Mouse (Mus musculus) forebrain, embryonic 12.5 days (tissue): ENCODE measurements around the gene Zfp455. TPM values are rescaled to one million over a fixed set of nuclear protein-coding genes. Genes with fewer than 3 reads are reported as not detected.
A peak's percentile ranks its signal among the peaks of the same experiment; 100 is the strongest.
"Not testable (repeated sequence)": the region's sequence is repeated elsewhere in the genome, so short reads cannot be mapped to it uniquely, and the experiment has no call there.

Source experiments
- ATAC-seq: fragments of 200-750 bp; cut with Nextera tagmentation; 2 replicates; pipeline ENCODE4 v1.8.0; 2017; ENCODE audit warnings: moderate TSS enrichment; ENCODE audit not compliant: low FRiP score
- H3K27ac ChIP-seq: fragments of 300-500 bp; sonication (generic); 2 replicates; pipeline ENCODE4 v1.5.1; 2016; ENCODE audit warnings: mild to moderate bottlenecking
- H3K27me3 ChIP-seq: fragments of 300-500 bp; sonication (generic); 2 replicates; pipeline ENCODE4 v1.6.1; 2016; ENCODE audit warnings: mild to moderate bottlenecking
- H3K36me3 ChIP-seq: fragments of 300-500 bp; sonication (generic); replicated peaks from 2 replicates; pipeline ENCODE4 v1.6.1; 2016; ENCODE audit warnings: mild to moderate bottlenecking
- H3K4me1 ChIP-seq: fragments of 300-500 bp; sonication (generic); 2 replicates; pipeline ENCODE4 v1.6.1; 2016
- H3K4me2 ChIP-seq: fragments of 300-500 bp; sonication (generic); 2 replicates; pipeline ENCODE4 v1.6.1; 2016; ENCODE audit warnings: mild to moderate bottlenecking, moderate library complexity
- H3K4me3 ChIP-seq: fragments of 300-500 bp; sonication (generic); replicated peaks from 2 replicates; pipeline ENCODE4 v1.5.1; 2016; ENCODE audit warnings: mild to moderate bottlenecking
- H3K9ac ChIP-seq: fragments of 300-500 bp; sonication (generic); 2 replicates; pipeline ENCODE4 v1.6.1; 2016; ENCODE audit warnings: mild to moderate bottlenecking
- H3K9me3 ChIP-seq: fragments of 300-500 bp; sonication (generic); 2 replicates; pipeline ENCODE4 v1.6.1; 2016
- WGBS: fragments of 180-500 bp; shearing (Covaris S2); methylation state at CpG from one replicate; pipeline ENCODE4 v1.1.7; 2016; 5-methylcytosine and 5-hydroxymethylcytosine counted together
- polyA plus RNA-seq: library from polyadenylated mRNA; unstranded; fragments of >200 nt; fragmentation: Nextera tagmentation; extraction: Ambion mirVana; gene quantifications from 2 replicates; pipeline ENCODE4 v1.2.1, GENCODE M21; 2016

Zfp455 gene
- 1.3 and 1.4 TPM in 2 replicates for polyA plus RNA-seq

GRCm38 (mm10) chr13:67194340-67194894, at the start of gene Zfp455:
Zfp455 (plus strand) TSS chr13:67194506.
- no peak within 1 kb of the TSS for H3K27ac ChIP-seq
- WGBS: 2% methylated on average over 13 of the region's 13 CpGs
- no peaks in the 10 kb centered on the region for H3K4me1 ChIP-seq

GRCm38 (mm10) chr13:67166122-67166521, 28.2 kb upstream of the Zfp455 start:
- ATAC-seq, H3K36me3 ChIP-seq, H3K9me3 ChIP-seq, H3K9ac ChIP-seq, H3K4me1 ChIP-seq, H3K27ac ChIP-seq, H3K4me2 ChIP-seq, H3K4me3 ChIP-seq, H3K27me3 ChIP-seq: not testable (repeated sequence)
- 73% methylated on average over 4 of the region's 4 CpGs for WGBS

More at GRCm38 (mm10) chr13:67194340-67194894, at the start of gene Zfp455:
- no peaks in the 10 kb centered on the region for H3K9me3 ChIP-seq
- no peaks in the 10 kb centered on the region for H3K27me3 ChIP-seq
- no peaks in the 10 kb centered on the region for H3K36me3 ChIP-seq
- peak within 1 kb of the TSS; percentile 70 for H3K4me2 ChIP-seq
- H3K9ac ChIP-seq: peak within 1 kb of the TSS; percentile 65
- ATAC-seq: peak; percentile 93
- H3K4me3 ChIP-seq: peak within 1 kb of the TSS; percentile 62

GRCm38 (mm10) chr13:67172991-67173722, 21.1 kb upstream of the Zfp455 start, which contains the start of gene Rsl1:
Rsl1 (plus strand) TSS chr13:67173182.
- not testable (repeated sequence) for H3K27me3 ChIP-seq, H3K9me3 ChIP-seq, H3K36me3 ChIP-seq, H3K4me1 ChIP-seq
- peak within 1 kb of the TSS; percentile 73 for H3K9ac ChIP-seq
- peak; percentile 98 for ATAC-seq
- 0 out of 2 replicates have a peak within 1 kb of the TSS, but pooled peaks have one; percentile 36 for H3K27ac ChIP-seq
- 3% methylated on average over 17 of the region's 17 CpGs for WGBS
- peak within 1 kb of the TSS; percentile 65 for H3K4me2 ChIP-seq
- H3K4me3 ChIP-seq: peak within 1 kb of the TSS; percentile 65

GRCm38 (mm10) chr13:67173723-67174055, 20.6 kb upstream of the Zfp455 start:
- no peaks in the 10 kb centered on the region for H3K9me3 ChIP-seq
- WGBS: 33% methylated on average over 5 of the region's 5 CpGs
- H3K4me1 ChIP-seq: peaks cover 6% of the 10 kb centered on the region; the same call in 1 of the 2 replicates
- H3K27ac ChIP-seq: no peak overlapping the region
- H3K27me3 ChIP-seq: no peaks in the 10 kb centered on the region
- no peak for ATAC-seq
- H3K4me2 ChIP-seq: peak overlapping the region; percentile 65
- peaks cover 6% of the 10 kb centered on the region; the same call in 1 of the 2 replicates for H3K36me3 ChIP-seq
- H3K9ac ChIP-seq: peak overlapping the region; percentile 73; the same call in 1 of the 2 replicates
- peak overlapping the region; percentile 65 for H3K4me3 ChIP-seq

GRCm38 (mm10) chr13:67201656-67202055, 7.3 kb downstream of the Zfp455 start:
- no peaks in the 10 kb centered on the region for H3K36me3 ChIP-seq
- H3K9me3 ChIP-seq: no peaks in the 10 kb centered on the region
- no peaks in the 10 kb centered on the region for H3K4me1 ChIP-seq
- no peak overlapping the region for H3K9ac ChIP-seq
- H3K4me3 ChIP-seq: no peak overlapping the region
- no peak overlapping the region for H3K4me2 ChIP-seq
- H3K27ac ChIP-seq: no peak overlapping the region
- 77% methylated on average over 3 of the region's 3 CpGs for WGBS
- H3K27me3 ChIP-seq: no peaks in the 10 kb centered on the region
- no peak for ATAC-seq

- Histone ChIP-seq H3K36me3 (no peaks in the 10 kb centered on the region), H3K4me1 (no peaks in the 10 kb centered on the region), H3K9me3 (no peaks in the 10 kb centered on the region), H3K9ac (no peak overlapping the region), H3K27me3 (no peaks in the 10 kb centered on the region), H3K4me3 (no peak overlapping the region), H3K27ac (no peak overlapping the region), H3K4me2 (no peak overlapping the region)
- 54% methylated on average over 4 of the region's 4 CpGs for WGBS
- ATAC-seq: no peak
These were observed 19.8 kb downstream of the Zfp455 start for GRCm38 (mm10) chr13:67214015-67214607.

Other genes starting within 250 kb of the Zfp455 start
- 5.7 and 6.2 TPM in 2 replicates for gene Zfp712, start 133.3 kb upstream of the Zfp455 start, polyA plus RNA-seq
- gene Zfp708, start 96.5 kb upstream of the Zfp455 start, polyA plus RNA-seq: 9.4 and 10.0 TPM in 2 replicates
- 2.3 and 2.4 TPM in 2 replicates for gene Gm28557, start 85.9 kb upstream of the Zfp455 start, polyA plus RNA-seq
- gene Rslcan18, start 78.2 kb upstream of the Zfp455 start, polyA plus RNA-seq: 0.19 and 0.23 TPM in 2 replicates
- 2.2 and 2.9 TPM in 2 replicates for gene Zfp759, start 72.8 kb upstream of the Zfp455 start, polyA plus RNA-seq
- 4.4 and 5.1 TPM in 2 replicates for gene Rsl1, start 21.3 kb upstream of the Zfp455 start, polyA plus RNA-seq
- gene Zfp458, start 84.0 kb downstream of the Zfp455 start, polyA plus RNA-seq: 2.8 and 3.4 TPM in 2 replicates
- gene Zfp457, start 112.0 kb downstream of the Zfp455 start, polyA plus RNA-seq: 0.65 and 1.1 TPM in 2 replicates
- gene Zfp595, start 138.1 kb downstream of the Zfp455 start, polyA plus RNA-seq: 1.6 and 2.2 TPM in 2 replicates
- gene Gm28044, start 166.0 kb downstream of the Zfp455 start, polyA plus RNA-seq: not detected in 2 replicates
- 0.87 and 0.94 TPM in 2 replicates for gene Zfp953, start 166.1 kb downstream of the Zfp455 start, polyA plus RNA-seq
- gene Gm28041, start 181.2 kb downstream of the Zfp455 start, polyA plus RNA-seq: not detected in 2 replicates
- gene Zfp456, start 181.3 kb downstream of the Zfp455 start, polyA plus RNA-seq: 0.56 and 0.86 TPM in 2 replicates
- 3.3 and 4.1 TPM in 2 replicates for gene Zfp429, start 205.3 kb downstream of the Zfp455 start, polyA plus RNA-seq
- 1.1 TPM in 2 replicates for gene Zfp459, start 226.9 kb downstream of the Zfp455 start, polyA plus RNA-seq